Mouse (Mus musculus): ENCODE data around the gene Psg28.
"Not testable (repeated sequence)": the region's sequence is repeated elsewhere in the genome, so short reads cannot be mapped to it uniquely, and the experiment has no call there.

Psg28 gene

GRCm38 (mm10) chr7:18431941-18432340 lies at the start of gene Psg28:
Psg28 (minus strand) TSS chr7:18432041.
- not testable (repeated sequence) for DNase-seq (ENCODE audit: extremely low read depth, low read depth, low spot score)

- no peak for DNase-seq (ENCODE audit: extremely low read depth, low read depth, low spot score)
Observed at GRCm38 (mm10) chr7:18403407-18403806, 28.4 kb downstream of the Psg28 start.

GRCm38 (mm10) chr7:18402527-18403237 lies 29.2 kb downstream of the Psg28 start:
- DNase-seq (ENCODE audit: extremely low read depth, low read depth, low spot score), result no peak

GRCm38 (mm10) chr7:18391483-18391882 lies 40.4 kb downstream of the Psg28 start:
- DNase-seq (ENCODE audit: extremely low read depth, low read depth, low spot score), result not testable (repeated sequence)

GRCm38 (mm10) chr7:18378295-18378694 lies 53.5 kb downstream of the Psg28 start:
- DNase-seq (ENCODE audit: extremely low read depth, low read depth, low spot score), result no peak

All from fat pad, adult 2 months (tissue).